Mouse (Mus musculus): ENCODE measurements at regions not wholly inside any gene's neighbourhood (a gene's known extent, or its start where the extent isn't known, plus 50 kb on each side); places are given as distances from the start of the nearest gene placed in this dataset.
A peak's percentile ranks its signal among the peaks of the same experiment; 100 is the strongest.

GRCm38 (mm10) chr13:89401084-89401671 lies 138.4 kb upstream of the Hapln1 start:
- in situ Hi-C loops (cut with MboI; ENCODE audit: low sequenced_read_pairs in 2 of 2, unreplicated experiment in 2 of 2), result no loop called here
- Histone ChIP-seq H3K36me3 (ENCODE audit: control insufficient read depth, insufficient read depth, low read length, poor library complexity, severe bottlenecking) (no peaks in the 10 kb centered on the region), H3K4me3 (ENCODE audit: insufficient read depth in 1 of 2, low read depth in 1 of 2, low read length in 2 of 2, poor library complexity in 1 of 2, severe bottlenecking in 1 of 2) (no peak overlapping the region), H3K9me3 (ENCODE audit: control insufficient read depth, insufficient read depth, low read depth, low read length) (no peaks in the 10 kb centered on the region), H3K27ac (ENCODE audit: insufficient read depth, low read depth, low read length, poor library complexity, severe bottlenecking) (no peak overlapping the region), H3K4me1 (ENCODE audit: control insufficient read depth in 2 of 2, insufficient read depth in 2 of 2, low read length in 2 of 2, poor library complexity in 1 of 2) (no peaks in the 10 kb centered on the region), H3K9ac (ENCODE audit: insufficient read depth, low read depth, low read length, poor library complexity, severe bottlenecking) (no peak overlapping the region)
- no peak for DNase-seq (ENCODE audit: low read depth, low spot score)
- no peak for TF ChIP-seq MAFK (IDR thresholded peaks at IDR 0.05; ENCODE audit: insufficient read depth, low read depth, low read length)
- no peak for TF ChIP-seq HCFC1 (IDR thresholded peaks at IDR 0.05; ENCODE audit: borderline replicate concordance, insufficient read depth, low read length)
- TF ChIP-seq ZNF384 (IDR thresholded peaks at IDR 0.05; ENCODE audit: low read depth, low read length), result no peak
- no peak for TF ChIP-seq CHD2 (IDR thresholded peaks at IDR 0.05; ENCODE audit: low read depth, low read length)
- no peak for TF ChIP-seq ZC3H11A (IDR thresholded peaks at IDR 0.05; ENCODE audit: borderline replicate concordance, low read depth, low read length)

- DNase-seq (ENCODE audit: low read depth, low spot score), result no peak
- Histone ChIP-seq H3K9ac (ENCODE audit: insufficient read depth, low read depth, low read length, poor library complexity, severe bottlenecking) (no peak overlapping the region), H3K4me3 (ENCODE audit: insufficient read depth in 1 of 2, low read depth in 1 of 2, low read length in 2 of 2, poor library complexity in 1 of 2, severe bottlenecking in 1 of 2) (no peak overlapping the region), H3K9me3 (ENCODE audit: control insufficient read depth, insufficient read depth, low read depth, low read length) (no peaks in the 10 kb centered on the region), H3K27ac (ENCODE audit: insufficient read depth, low read depth, low read length, poor library complexity, severe bottlenecking) (no peak overlapping the region), H3K36me3 (ENCODE audit: control insufficient read depth, insufficient read depth, low read length, poor library complexity, severe bottlenecking) (no peaks in the 10 kb centered on the region), H3K4me1 (ENCODE audit: control insufficient read depth in 2 of 2, insufficient read depth in 2 of 2, low read length in 2 of 2, poor library complexity in 1 of 2) (no peaks in the 10 kb centered on the region)
- TF ChIP-seq MAFK (IDR thresholded peaks at IDR 0.05; ENCODE audit: insufficient read depth, low read depth, low read length), result peak; percentile 66
- TF ChIP-seq ZNF384 (IDR thresholded peaks at IDR 0.05; ENCODE audit: low read depth, low read length), result no peak
- TF ChIP-seq CHD2 (IDR thresholded peaks at IDR 0.05; ENCODE audit: low read depth, low read length), result no peak
- TF ChIP-seq HCFC1 (IDR thresholded peaks at IDR 0.05; ENCODE audit: borderline replicate concordance, insufficient read depth, low read length), result no peak
- TF ChIP-seq ZC3H11A (IDR thresholded peaks at IDR 0.05; ENCODE audit: borderline replicate concordance, low read depth, low read length), result no peak
- in situ Hi-C loops (cut with MboI; ENCODE audit: low sequenced_read_pairs in 2 of 2, unreplicated experiment in 2 of 2), result no loop called here
Measured at GRCm38 (mm10) chr13:89410504-89410903, 129.1 kb upstream of the Hapln1 start.

- no peak overlapping the region for H3K27ac ChIP-seq (ENCODE audit: insufficient read depth, low read depth, low read length, poor library complexity, severe bottlenecking)
- no peak for DNase-seq (ENCODE audit: low read depth, low spot score)
- TF ChIP-seq HCFC1 (IDR thresholded peaks at IDR 0.05; ENCODE audit: borderline replicate concordance, insufficient read depth, low read length), result no peak
- no peak for TF ChIP-seq CHD2 (IDR thresholded peaks at IDR 0.05; ENCODE audit: low read depth, low read length)
- TF ChIP-seq ZNF384 (IDR thresholded peaks at IDR 0.05; ENCODE audit: low read depth, low read length), result no peak
- TF ChIP-seq MAFK (IDR thresholded peaks at IDR 0.05; ENCODE audit: insufficient read depth, low read depth, low read length), result no peak
- no peak for TF ChIP-seq ZC3H11A (IDR thresholded peaks at IDR 0.05; ENCODE audit: borderline replicate concordance, low read depth, low read length)
- no peaks in the 10 kb centered on the region for H3K4me1 ChIP-seq (ENCODE audit: control insufficient read depth in 2 of 2, insufficient read depth in 2 of 2, low read length in 2 of 2, poor library complexity in 1 of 2)
- in situ Hi-C loops (cut with MboI; ENCODE audit: low sequenced_read_pairs in 2 of 2, unreplicated experiment in 2 of 2), result no loop called here
- no peaks in the 10 kb centered on the region for H3K36me3 ChIP-seq (ENCODE audit: control insufficient read depth, insufficient read depth, low read length, poor library complexity, severe bottlenecking)
- no peaks in the 10 kb centered on the region for H3K9me3 ChIP-seq (ENCODE audit: control insufficient read depth, insufficient read depth, low read depth, low read length)
- no peak overlapping the region for H3K4me3 ChIP-seq (ENCODE audit: insufficient read depth in 1 of 2, low read depth in 1 of 2, low read length in 2 of 2, poor library complexity in 1 of 2, severe bottlenecking in 1 of 2)
- H3K9ac ChIP-seq (ENCODE audit: insufficient read depth, low read depth, low read length, poor library complexity, severe bottlenecking), result no peak overlapping the region
Measured at GRCm38 (mm10) chr13:89412768-89413487, 126.7 kb upstream of the Hapln1 start.

- no peaks in the 10 kb centered on the region for H3K36me3 ChIP-seq (ENCODE audit: control insufficient read depth, insufficient read depth, low read length, poor library complexity, severe bottlenecking)
- TF ChIP-seq MAFK (IDR thresholded peaks at IDR 0.05; ENCODE audit: insufficient read depth, low read depth, low read length) (no peak), CHD2 (IDR thresholded peaks at IDR 0.05; ENCODE audit: low read depth, low read length) (no peak), HCFC1 (IDR thresholded peaks at IDR 0.05; ENCODE audit: borderline replicate concordance, insufficient read depth, low read length) (no peak), ZNF384 (IDR thresholded peaks at IDR 0.05; ENCODE audit: low read depth, low read length) (no peak), ZC3H11A (IDR thresholded peaks at IDR 0.05; ENCODE audit: borderline replicate concordance, low read depth, low read length) (no peak)
- no peak for DNase-seq (ENCODE audit: low read depth, low spot score)
- in situ Hi-C loops (cut with MboI; ENCODE audit: low sequenced_read_pairs in 2 of 2, unreplicated experiment in 2 of 2), result no loop called here
- H3K27ac ChIP-seq (ENCODE audit: insufficient read depth, low read depth, low read length, poor library complexity, severe bottlenecking), result no peak overlapping the region
- H3K9ac ChIP-seq (ENCODE audit: insufficient read depth, low read depth, low read length, poor library complexity, severe bottlenecking), result no peak overlapping the region
- H3K9me3 ChIP-seq (ENCODE audit: control insufficient read depth, insufficient read depth, low read depth, low read length), result no peaks in the 10 kb centered on the region
- H3K4me3 ChIP-seq (ENCODE audit: insufficient read depth in 1 of 2, low read depth in 1 of 2, low read length in 2 of 2, poor library complexity in 1 of 2, severe bottlenecking in 1 of 2), result no peak overlapping the region
- H3K4me1 ChIP-seq (ENCODE audit: control insufficient read depth in 2 of 2, insufficient read depth in 2 of 2, low read length in 2 of 2, poor library complexity in 1 of 2), result no peaks in the 10 kb centered on the region
Measured at GRCm38 (mm10) chr13:89418804-89419203, 120.8 kb upstream of the Hapln1 start.

Data from ES-E14 (cell line).